Mouse (Mus musculus) urinary bladder, postnatal 10 days (tissue): Measurements from ENCODE around the gene Pts.
A peak's percentile ranks its signal among the peaks of the same experiment; 100 is the strongest.

Experiments
- DNase-seq: peaks from one replicate; pipeline ENCODE4 v3.0.0; 2022; ENCODE audit warnings: low spot score

Gene Pts

GRCm38 (mm10) chr9:50528293-50528892, at the start of gene Pts:
Pts (minus strand) TSS chr9:50528724.
- DNase-seq, result peak; percentile 94

- no peak for DNase-seq
These were observed 41.3 kb upstream of the Pts start for GRCm38 (mm10) chr9:50569599-50570525.

DNA sequence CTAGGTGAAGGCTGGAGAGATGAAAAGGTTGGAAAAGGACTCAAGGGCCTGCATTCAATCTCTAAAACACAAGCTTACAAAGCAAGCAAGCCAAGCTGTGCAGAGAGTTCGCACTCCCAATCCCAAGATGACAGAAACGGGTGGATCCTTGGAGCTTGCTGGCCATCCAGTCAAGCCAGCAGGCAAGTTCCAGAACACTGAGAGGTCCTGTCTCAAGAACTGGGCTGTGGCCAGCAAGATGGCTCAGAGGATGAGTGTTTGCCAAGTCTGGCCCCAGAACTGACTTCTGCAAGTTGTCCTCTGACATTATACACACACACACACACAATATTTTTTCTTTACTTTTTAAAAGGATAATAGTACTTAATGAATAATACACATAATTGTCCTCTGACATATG, 39.4 kb upstream of the Pts start:
- DNase-seq, result no peak

- no peak for DNase-seq
These were observed 38.8 kb upstream of the Pts start for GRCm38 (mm10) chr9:50567372-50567771.

GRCm38 (mm10) chr9:50565940-50566339, 37.4 kb upstream of the Pts start:
- DNase-seq, result no peak

- no peak for DNase-seq
These were observed 36.6 kb upstream of the Pts start for GRCm38 (mm10) chr9:50565173-50565572.

GRCm38 (mm10) chr9:50561918-50562360, 33.4 kb upstream of the Pts start:
- DNase-seq, result no peak

DNA sequence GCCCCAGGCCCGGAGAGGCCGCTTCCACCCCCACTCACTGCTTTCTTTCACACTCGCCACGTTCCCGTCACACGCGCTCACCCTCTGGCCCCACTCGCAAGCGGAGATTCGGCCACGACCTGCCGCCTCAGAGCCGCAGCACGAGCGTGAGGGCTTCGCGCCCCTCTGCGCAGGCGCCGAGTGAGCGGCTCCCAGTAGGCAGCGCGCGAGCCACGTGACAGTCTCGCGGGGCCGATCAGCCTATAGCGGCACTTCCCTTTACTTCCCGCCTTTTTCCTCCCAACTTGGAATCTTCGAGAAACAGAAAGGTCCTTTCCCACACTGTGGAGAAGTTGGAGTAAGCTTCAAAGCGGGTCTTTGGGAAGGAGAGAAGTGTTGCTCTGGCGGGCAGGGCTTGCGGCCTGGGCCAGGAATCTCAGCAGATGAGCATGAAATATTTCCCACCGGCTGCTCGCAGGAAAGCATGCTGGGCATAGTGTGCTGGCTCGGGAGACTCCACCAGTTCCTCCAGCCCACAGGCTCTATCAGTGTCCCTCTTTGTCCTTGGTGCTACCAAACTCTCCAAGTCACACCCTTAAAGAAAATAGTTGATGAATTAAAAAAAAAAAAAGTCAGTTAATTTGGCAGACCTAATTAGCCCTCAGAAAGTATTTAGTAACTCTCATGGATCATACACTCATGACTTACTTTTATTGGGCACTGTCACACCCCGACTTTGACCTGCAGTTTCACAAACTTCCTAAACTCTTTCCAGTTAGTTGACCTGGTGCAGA, 32.8 kb upstream of the Pts start, which contains the start of gene Tex12:
Gene Tex12 (minus strand): TSS at position 181 of the 773 bp plus-strand sequence.
- no peak for DNase-seq

DNA sequence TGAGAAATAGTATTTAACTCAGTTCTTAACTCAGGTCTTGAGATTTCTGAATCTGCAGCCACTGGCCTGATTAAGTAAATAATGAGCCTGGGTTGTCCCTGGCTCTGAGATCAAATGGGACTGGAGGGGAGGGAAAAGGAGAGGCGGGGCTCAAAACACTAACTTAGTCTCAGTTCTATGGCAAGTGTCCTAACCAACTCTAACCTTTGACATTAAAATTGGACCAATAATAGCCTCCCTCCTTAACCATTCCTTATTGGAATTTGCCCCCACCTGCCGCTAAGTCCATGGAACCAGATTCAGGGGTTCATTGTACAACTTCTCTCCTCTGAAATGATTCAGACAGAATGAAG, 26.5 kb upstream of the Pts start, which contains the start of gene Bco2:
Gene Bco2 (minus strand): TSS at position 88 of the 353 bp plus-strand sequence.
- DNase-seq, result no peak

GRCm38 (mm10) chr9:50554241-50555093, 25.9 kb upstream of the Pts start, which contains the start of gene Il18:
Il18 (plus strand) TSS chr9:50554827.
- DNase-seq, result no peak

- DNase-seq, result no peak
These were observed 25.0 kb upstream of the Pts start for GRCm38 (mm10) chr9:50553547-50553946.

- no peak for DNase-seq
These were observed 23.7 kb upstream of the Pts start for GRCm38 (mm10) chr9:50552206-50552605.

- no peak for DNase-seq
These were observed 20.4 kb upstream of the Pts start for GRCm38 (mm10) chr9:50548936-50549335.

GRCm38 (mm10) chr9:50547859-50548478, 19.4 kb upstream of the Pts start:
- no peak for DNase-seq

- no peak for DNase-seq
These were observed 13.9 kb upstream of the Pts start for GRCm38 (mm10) chr9:50542401-50542800.

DNA sequence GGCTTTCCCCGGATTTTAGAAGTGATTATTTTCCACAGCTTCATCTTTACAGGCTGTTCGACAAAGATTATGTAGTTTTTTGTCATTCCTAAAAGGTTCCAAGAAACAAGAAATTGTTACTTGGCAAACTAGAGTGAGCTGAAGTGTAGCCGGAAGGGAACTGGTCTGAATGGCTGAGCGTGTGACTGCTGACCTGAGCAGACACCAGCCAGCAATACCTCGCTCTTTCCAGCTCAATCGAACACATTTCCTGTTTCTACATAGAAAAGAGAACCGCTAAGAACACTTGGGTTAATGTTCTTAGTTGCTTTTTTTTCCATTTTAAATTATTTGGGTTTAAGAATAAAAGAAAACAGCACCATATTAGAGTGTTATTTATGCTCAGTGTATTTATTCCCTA, 11.6 kb upstream of the Pts start:
- no peak for DNase-seq

DNA sequence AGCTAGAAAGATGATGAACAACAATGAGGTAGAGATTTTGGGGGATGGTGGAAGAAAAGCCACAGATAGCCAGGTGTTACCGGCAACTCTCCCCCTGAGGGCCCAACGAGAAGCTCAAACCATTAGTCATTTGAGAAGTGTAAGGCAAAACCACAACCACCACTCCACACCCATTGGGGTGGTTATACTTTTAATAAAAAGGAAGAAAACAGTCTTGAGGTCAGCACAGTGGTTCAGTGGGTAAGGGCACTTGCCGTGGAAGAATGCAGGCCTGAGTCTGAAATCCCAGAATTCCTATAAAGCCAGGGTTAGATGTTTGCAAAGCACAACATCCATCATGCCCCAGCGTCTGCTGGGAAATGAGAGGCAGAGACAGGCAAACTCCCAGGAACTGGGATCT, 8.8 kb upstream of the Pts start:
- DNase-seq, result no peak

- no peak for DNase-seq
These were observed 8.1 kb upstream of the Pts start for GRCm38 (mm10) chr9:50536603-50537135.

DNA sequence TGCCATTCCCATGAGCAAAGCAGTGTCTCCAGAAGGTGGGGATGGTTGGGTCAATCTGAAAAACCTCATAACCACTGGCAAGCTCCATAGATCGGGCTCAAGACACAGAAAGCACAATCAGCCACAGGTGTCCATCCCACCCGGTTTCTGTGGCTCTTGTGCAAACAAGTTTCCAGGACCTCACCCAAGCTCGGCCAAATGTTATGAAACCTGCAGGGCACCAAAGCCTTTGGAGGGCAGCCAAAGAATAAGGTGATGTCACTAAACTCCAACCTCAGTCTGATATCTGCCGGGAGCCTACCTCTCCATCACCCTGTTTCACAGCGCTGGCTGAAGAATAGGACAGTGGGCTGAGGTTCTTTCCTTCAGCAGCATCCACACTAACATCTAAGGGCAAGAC, 7.4 kb upstream of the Pts start:
- no peak for DNase-seq

- DNase-seq, result no peak
These were observed 5.3 kb upstream of the Pts start for GRCm38 (mm10) chr9:50533791-50534190.

- DNase-seq, result no peak
These were observed 4.8 kb upstream of the Pts start for GRCm38 (mm10) chr9:50533328-50533727.
